Mouse (Mus musculus): ENCODE data around the gene Dhx29.
"Not testable (repeated sequence)": the region's sequence is repeated elsewhere in the genome, so short reads cannot be mapped to it uniquely, and the experiment has no call there.

Gene Dhx29

GRCm38 (mm10) chr13:112987532-112987943, 60.3 kb downstream of the Dhx29 start, which contains the start of gene Ccno:
Gene Ccno (plus strand): TSS chr13:112987802.
- peak; percentile 92 for DNase-seq (ENCODE audit: low spot score in 2 of 2)

- no peak for DNase-seq (ENCODE audit: low spot score in 2 of 2)
Measured at GRCm38 (mm10) chr13:112987991-112988390, 60.7 kb downstream of the Dhx29 start.

- no peak for DNase-seq (ENCODE audit: low spot score in 2 of 2)
Measured at GRCm38 (mm10) chr13:112988866-112989265, 61.6 kb downstream of the Dhx29 start.

GRCm38 (mm10) chr13:112989541-112989940, 62.3 kb downstream of the Dhx29 start:
- no peak for DNase-seq (ENCODE audit: low spot score in 2 of 2)

- no peak for DNase-seq (ENCODE audit: low spot score in 2 of 2)
Measured at GRCm38 (mm10) chr13:112990346-112990745, 63.1 kb downstream of the Dhx29 start.

- DNase-seq (ENCODE audit: low spot score in 2 of 2): no peak
Measured at GRCm38 (mm10) chr13:112993531-112994152, 66.4 kb downstream of the Dhx29 start, which contains the start of gene Mcidas. Gene Mcidas (plus strand): TSS chr13:112993845.

GRCm38 (mm10) chr13:112994191-112994590, 66.9 kb downstream of the Dhx29 start:
- DNase-seq (ENCODE audit: low spot score in 2 of 2): no peak

GRCm38 (mm10) chr13:112996407-112996806, 69.2 kb downstream of the Dhx29 start:
- no peak for DNase-seq (ENCODE audit: low spot score in 2 of 2)

GRCm38 (mm10) chr13:112997369-112997768, 70.1 kb downstream of the Dhx29 start:
- no peak for DNase-seq (ENCODE audit: low spot score in 2 of 2)

- DNase-seq (ENCODE audit: low spot score in 2 of 2): no peak
Measured at GRCm38 (mm10) chr13:112998427-112999201, 71.4 kb downstream of the Dhx29 start.

- no peak for DNase-seq (ENCODE audit: low spot score in 2 of 2)
Measured at GRCm38 (mm10) chr13:113000090-113000489, 72.8 kb downstream of the Dhx29 start.

GRCm38 (mm10) chr13:113000576-113001318, 73.5 kb downstream of the Dhx29 start:
- no peak for DNase-seq (ENCODE audit: low spot score in 2 of 2)

- DNase-seq (ENCODE audit: low spot score in 2 of 2): no peak
Measured at GRCm38 (mm10) chr13:113012683-113013082, 85.4 kb downstream of the Dhx29 start.

GRCm38 (mm10) chr13:113013174-113013953, 86.1 kb downstream of the Dhx29 start:
- not testable (repeated sequence) for DNase-seq (ENCODE audit: low spot score in 2 of 2)

Data from heart, adult 9 months (tissue).